In genomic region chr11:75736978-75737377, GRCm38 (mm10) we compare ENCODE assay signal across 11 mouse cellular contexts. TPM values are rescaled to one million over a fixed set of nuclear protein-coding genes. Genes with fewer than 3 reads are reported as not detected.
DNase-seq lines count a peak whose midpoint lies in the region; ATAC-seq lines count a peak whose summit lies in the region.
"Had no signal": no experiment of that assay in that cellular context is flagged by ENCODE, and none has a peak within 500 bp of the region (broad histone marks: within the 10 kb centered on the region; RNA-seq: fewer than 3 reads in every experiment).

No protein-coding gene starts in this region.

- peak overlapping the region; percentile 6; the same call in 1 of the 2 replicates for H3K4me2 ChIP-seq in forebrain, embryonic 11.5 days (ENCODE audit: low read depth, low read length, severe bottlenecking)
- H3K4me2 ChIP-seq in lung, embryonic 15.5 days, result peak overlapping the region; percentile 23; the same call in 1 of the 2 replicates
- peak overlapping the region; percentile 38 for H3K4me2 ChIP-seq in hindbrain, embryonic 14.5 days (replicated peaks)
- peak overlapping the region; percentile 26 for H3K4me2 ChIP-seq in neural tube, embryonic 14.5 days (ENCODE audit: low read depth, low read length)

- H3K27ac ChIP-seq in forebrain, embryonic 11.5 days (ENCODE audit: low read depth, low read length), result no peak overlapping the region
- H3K27ac ChIP-seq in forebrain, embryonic 10.5 days, result no peak overlapping the region
- H3K27ac ChIP-seq in lung, embryonic 15.5 days, result no peak overlapping the region
- no peak overlapping the region; the same call in 1 of the 2 replicates for H3K27ac ChIP-seq in hindbrain, embryonic 14.5 days
- no peak overlapping the region for H3K27ac ChIP-seq in neural tube, embryonic 14.5 days (ENCODE audit: low read depth, low read length)

- ATAC-seq in forebrain, embryonic 11.5 days (replicated peaks; ENCODE audit: low FRiP score), result no peak
- ATAC-seq in lung, embryonic 15.5 days (ENCODE audit: borderline replicate concordance, extremely low read depth, low FRiP score, low TSS enrichment), result no peak
- no peak for ATAC-seq in hindbrain, embryonic 14.5 days (ENCODE audit: low FRiP score)
- ATAC-seq in neural tube, embryonic 14.5 days (ENCODE audit: low read depth), result no peak
- no peak for ATAC-seq in erythroid progenitor cell, adult 5-6 weeks (replicated peaks; ENCODE audit: low FRiP score, poor library complexity, severe bottlenecking)
- ATAC-seq: intestine, postnatal 0 days had no signal

- no peaks in the 10 kb centered on the region for H3K27me3 ChIP-seq in forebrain, embryonic 11.5 days (ENCODE audit: control insufficient read depth, insufficient read depth, low read length)
- H3K27me3 ChIP-seq in forebrain, embryonic 10.5 days (ENCODE audit: poor library complexity, severe bottlenecking), result no peaks in the 10 kb centered on the region
- H3K27me3 ChIP-seq in lung, embryonic 15.5 days, result no peaks in the 10 kb centered on the region
- no peaks in the 10 kb centered on the region for H3K27me3 ChIP-seq in hindbrain, embryonic 14.5 days (ENCODE audit: control insufficient read depth, insufficient read depth, low read length)
- no peaks in the 10 kb centered on the region for H3K27me3 ChIP-seq in neural tube, embryonic 14.5 days (ENCODE audit: control insufficient read depth, insufficient read depth, low read length)

- no peak overlapping the region for H3K4me3 ChIP-seq in forebrain, embryonic 11.5 days (ENCODE audit: low read depth, low read length)
- H3K4me3 ChIP-seq in forebrain, embryonic 10.5 days, result no peak overlapping the region; the same call in 1 of the 2 replicates
- H3K4me3 ChIP-seq in lung, embryonic 15.5 days, result no peak overlapping the region
- no peak overlapping the region for H3K4me3 ChIP-seq in hindbrain, embryonic 14.5 days (replicated peaks; ENCODE audit: low read length)
- no peak overlapping the region for H3K4me3 ChIP-seq in neural tube, embryonic 14.5 days (ENCODE audit: low read depth, low read length)

- peaks cover 10% of the 10 kb centered on the region; the same call in 1 of the 2 replicates for H3K4me1 ChIP-seq in forebrain, embryonic 11.5 days (replicated peaks; ENCODE audit: control insufficient read depth, insufficient read depth, low read length)
- peaks cover 46% of the 10 kb centered on the region for H3K4me1 ChIP-seq in forebrain, embryonic 10.5 days
- peaks cover 58% of the 10 kb centered on the region for H3K4me1 ChIP-seq in lung, embryonic 15.5 days
- peaks cover 56% of the 10 kb centered on the region for H3K4me1 ChIP-seq in hindbrain, embryonic 14.5 days (replicated peaks; ENCODE audit: control insufficient read depth, insufficient read depth, low read length)
- peaks cover 39% of the 10 kb centered on the region for H3K4me1 ChIP-seq in neural tube, embryonic 14.5 days (ENCODE audit: control insufficient read depth, insufficient read depth, low read length)

- no peak overlapping the region for H3K9ac ChIP-seq in forebrain, embryonic 11.5 days (ENCODE audit: low read length)
- no peak overlapping the region for H3K9ac ChIP-seq in lung, embryonic 15.5 days
- no peak overlapping the region for H3K9ac ChIP-seq in hindbrain, embryonic 14.5 days
- no peak overlapping the region; the same call in 1 of the 2 replicates for H3K9ac ChIP-seq in neural tube, embryonic 14.5 days (replicated peaks; ENCODE audit: low read depth, low read length)

- H3K36me3 ChIP-seq in forebrain, embryonic 11.5 days (ENCODE audit: control insufficient read depth, insufficient read depth, low read length), result no peaks in the 10 kb centered on the region
- peaks cover 64% of the 10 kb centered on the region for H3K36me3 ChIP-seq in forebrain, embryonic 10.5 days (replicated peaks)
- peaks cover 26% of the 10 kb centered on the region for H3K36me3 ChIP-seq in lung, embryonic 15.5 days
- peaks cover 16% of the 10 kb centered on the region for H3K36me3 ChIP-seq in hindbrain, embryonic 14.5 days (replicated peaks; ENCODE audit: control insufficient read depth, insufficient read depth)
- no peaks in the 10 kb centered on the region for H3K36me3 ChIP-seq in neural tube, embryonic 14.5 days (ENCODE audit: control insufficient read depth, insufficient read depth, low read length)

- H3K9me3 ChIP-seq in forebrain, embryonic 11.5 days (ENCODE audit: control insufficient read depth, low read length), result no peaks in the 10 kb centered on the region
- H3K9me3 ChIP-seq in forebrain, embryonic 10.5 days, result no peaks in the 10 kb centered on the region
- H3K9me3 ChIP-seq in lung, embryonic 15.5 days, result no peaks in the 10 kb centered on the region
- H3K9me3 ChIP-seq in hindbrain, embryonic 14.5 days (ENCODE audit: control insufficient read depth, low read length), result no peaks in the 10 kb centered on the region
- H3K9me3 ChIP-seq in neural tube, embryonic 14.5 days (ENCODE audit: control insufficient read depth, low read length), result no peaks in the 10 kb centered on the region

- 77% methylated on average over 3 of the region's 3 CpGs for WGBS in forebrain, embryonic 11.5 days
- WGBS in forebrain, embryonic 10.5 days, result 84% methylated on average over 3 of the region's 3 CpGs
- 44% methylated on average over 3 of the region's 3 CpGs for WGBS in lung, embryonic 15.5 days
- WGBS in hindbrain, embryonic 14.5 days, result 76% methylated on average over 3 of the region's 3 CpGs
- WGBS in neural tube, embryonic 14.5 days, result 73% methylated on average over 3 of the region's 3 CpGs

- no peak for DNase-seq in forebrain, embryonic 11.5 days (ENCODE audit: low spot score)
- no peak for DNase-seq in forebrain, embryonic 10.5 days (ENCODE audit: extremely low spot score, low spot score)
- no peak for DNase-seq in lung, postnatal 10 days
- no peak for DNase-seq in hindbrain, embryonic 14.5 days (ENCODE audit: low spot score)
- DNase-seq in T-cell, adult 2 months (ENCODE audit: low spot score), result no peak
- DNase-seq: cerebellum, adult 8-10 months; left cerebral cortex, postnatal 4 days had no signal

RNA-seq across cellular contexts. Expression of gene Ywhae, which starts 4.3 kb away (rescaled TPM):
- polyA plus RNA-seq in forebrain, embryonic 11.5 days (2014; fragmentation: Nextera tagmentation; extraction: Ambion mirVana), result 1,460 and 1,571 TPM in 2 replicates
- polyA plus RNA-seq in forebrain, embryonic 10.5 days (2016; fragmentation: Nextera tagmentation; extraction: Ambion mirVana), result 1,332 and 1,366 TPM in 2 replicates
- polyA plus RNA-seq in lung, embryonic 15.5 days (2015; fragmentation: Nextera tagmentation; extraction: Ambion mirVana), result 953 and 961 TPM in 2 replicates
- 1,491 and 1,607 TPM in 2 replicates for polyA plus RNA-seq in hindbrain, embryonic 14.5 days (2014; fragmentation: Nextera tagmentation; extraction: Ambion mirVana)
- 1,519 and 1,581 TPM in 2 replicates for polyA plus RNA-seq in neural tube, embryonic 14.5 days (2014; fragmentation: Nextera tagmentation; extraction: Ambion mirVana)
- total RNA-seq in erythroid progenitor cell, adult 5-6 weeks (2015; ENCODE audit: low replicate concordance), result 147 and 149 TPM in 2 replicates
- 60.1 and 90.8 TPM in 2 replicates for total RNA-seq in erythroid progenitor cell, adult 5-6 weeks (2017; ENCODE audit: low replicate concordance)

RNA-seq across cellular contexts. Expression of gene Crk, which starts 57.9 kb away (rescaled TPM):
- polyA plus RNA-seq in forebrain, embryonic 11.5 days (2014; fragmentation: Nextera tagmentation; extraction: Ambion mirVana), result 140 and 143 TPM in 2 replicates
- 122 and 130 TPM in 2 replicates for polyA plus RNA-seq in forebrain, embryonic 10.5 days (2016; fragmentation: Nextera tagmentation; extraction: Ambion mirVana)
- 113 and 118 TPM in 2 replicates for polyA plus RNA-seq in lung, embryonic 15.5 days (2015; fragmentation: Nextera tagmentation; extraction: Ambion mirVana)
- 102 and 115 TPM in 2 replicates for polyA plus RNA-seq in hindbrain, embryonic 14.5 days (2014; fragmentation: Nextera tagmentation; extraction: Ambion mirVana)
- 96.5 and 120 TPM in 2 replicates for polyA plus RNA-seq in neural tube, embryonic 14.5 days (2014; fragmentation: Nextera tagmentation; extraction: Ambion mirVana)
- 32.1 and 41.5 TPM in 2 replicates for total RNA-seq in erythroid progenitor cell, adult 5-6 weeks (2015; ENCODE audit: low replicate concordance)
- 43.8 and 83.8 TPM in 2 replicates for total RNA-seq in erythroid progenitor cell, adult 5-6 weeks (2017; ENCODE audit: low replicate concordance)

RNA-seq across cellular contexts. Expression of gene Doc2b, which starts 58.9 kb away (rescaled TPM):
- 0.17 and 0.20 TPM in 2 replicates for polyA plus RNA-seq in forebrain, embryonic 11.5 days (2014; fragmentation: Nextera tagmentation; extraction: Ambion mirVana)
- polyA plus RNA-seq in forebrain, embryonic 10.5 days (2016; fragmentation: Nextera tagmentation; extraction: Ambion mirVana), result 0.10 and 0.17 TPM in 2 replicates
- 0.74 and 0.79 TPM in 2 replicates for polyA plus RNA-seq in lung, embryonic 15.5 days (2015; fragmentation: Nextera tagmentation; extraction: Ambion mirVana)
- 2.9 and 3.7 TPM in 2 replicates for polyA plus RNA-seq in hindbrain, embryonic 14.5 days (2014; fragmentation: Nextera tagmentation; extraction: Ambion mirVana)
- polyA plus RNA-seq in neural tube, embryonic 14.5 days (2014; fragmentation: Nextera tagmentation; extraction: Ambion mirVana), result 2.1 and 2.3 TPM in 2 replicates
- total RNA-seq in erythroid progenitor cell, adult 5-6 weeks (2015; ENCODE audit: low replicate concordance), result not detected in 2 replicates
- not detected in 2 replicates for total RNA-seq in erythroid progenitor cell, adult 5-6 weeks (2017; ENCODE audit: low replicate concordance)
